Mouse (Mus musculus) heart, embryonic 15.5 days (tissue): ENCODE data around the gene Mpzl3. TPM values are rescaled to one million over a fixed set of nuclear protein-coding genes. Genes with fewer than 3 reads are reported as not detected.

Experiments
- ATAC-seq: fragments of 200-750 bp; cut with Nextera tagmentation; replicated peaks from 2 replicates; pipeline ENCODE4 v1.8.0; 2017; ENCODE audit warnings: low read depth, moderate TSS enrichment; ENCODE audit not compliant: insufficient number of reproducible peaks, insufficient read depth, low FRiP score
- H3K27ac ChIP-seq: fragments of 300-500 bp; sonication (generic); 2 replicates; pipeline ENCODE4 v1.5.1; 2015; ENCODE audit warnings: mild to moderate bottlenecking, inconsistent platforms
- H3K27me3 ChIP-seq: fragments of 300-500 bp; sonication (generic); 2 replicates; pipeline ENCODE4 v1.6.1; 2015; ENCODE audit warnings: inconsistent platforms
- H3K36me3 ChIP-seq: fragments of 300-500 bp; sonication (generic); 2 replicates; pipeline ENCODE4 v1.6.1; 2015; ENCODE audit warnings: mild to moderate bottlenecking, inconsistent platforms
- H3K4me1 ChIP-seq: fragments of 300-500 bp; sonication (generic); replicated peaks from 2 replicates; pipeline ENCODE4 v1.6.1; 2015; ENCODE audit warnings: inconsistent platforms
- H3K4me2 ChIP-seq: fragments of 300-500 bp; sonication (generic); 2 replicates; pipeline ENCODE4 v1.6.1; 2015; ENCODE audit warnings: inconsistent platforms, mild to moderate bottlenecking, moderate library complexity
- H3K4me3 ChIP-seq: fragments of 300-500 bp; sonication (generic); 2 replicates; pipeline ENCODE4 v1.5.1; 2015; ENCODE audit warnings: mild to moderate bottlenecking, inconsistent platforms
- H3K9ac ChIP-seq: fragments of 300-500 bp; sonication (generic); 2 replicates; pipeline ENCODE4 v1.6.1; 2015; ENCODE audit warnings: mild to moderate bottlenecking, inconsistent platforms
- H3K9me3 ChIP-seq: fragments of 300-500 bp; sonication (generic); replicated peaks from 2 replicates; pipeline ENCODE4 v1.6.1; 2016; ENCODE audit warnings: inconsistent platforms
- WGBS: fragments of 180-500 bp; shearing (Covaris S2); methylation state at CpG from one replicate; pipeline ENCODE4 v1.1.7; 2015; ENCODE audit warnings: mixed read lengths; 5-methylcytosine and 5-hydroxymethylcytosine counted together
- polyA plus RNA-seq: library from polyadenylated mRNA; unstranded; fragments of >200 nt; fragmentation: Nextera tagmentation; extraction: Ambion mirVana; gene quantifications from 2 replicates; pipeline ENCODE4 v1.2.1, GENCODE M21; 2015

Mpzl3 gene
- polyA plus RNA-seq, 1 experiment from 2014 or later: 1.4 TPM

GRCm38 (mm10) chr9:45083132-45083531 lies 28.1 kb downstream of the Mpzl3 start:
- peaks cover 15% of the 10 kb centered on the region for H3K27me3 ChIP-seq
- ATAC-seq: no peak
- no peak overlapping the region for H3K9ac ChIP-seq
- H3K4me2 ChIP-seq: no peak overlapping the region
- H3K36me3 ChIP-seq: no peaks in the 10 kb centered on the region
- H3K4me1 ChIP-seq: no peaks in the 10 kb centered on the region
- no peak overlapping the region for H3K27ac ChIP-seq
- no peaks in the 10 kb centered on the region for H3K9me3 ChIP-seq
- H3K4me3 ChIP-seq: no peak overlapping the region
- 87% methylated on average over 3 of the region's 3 CpGs for WGBS

DNA sequence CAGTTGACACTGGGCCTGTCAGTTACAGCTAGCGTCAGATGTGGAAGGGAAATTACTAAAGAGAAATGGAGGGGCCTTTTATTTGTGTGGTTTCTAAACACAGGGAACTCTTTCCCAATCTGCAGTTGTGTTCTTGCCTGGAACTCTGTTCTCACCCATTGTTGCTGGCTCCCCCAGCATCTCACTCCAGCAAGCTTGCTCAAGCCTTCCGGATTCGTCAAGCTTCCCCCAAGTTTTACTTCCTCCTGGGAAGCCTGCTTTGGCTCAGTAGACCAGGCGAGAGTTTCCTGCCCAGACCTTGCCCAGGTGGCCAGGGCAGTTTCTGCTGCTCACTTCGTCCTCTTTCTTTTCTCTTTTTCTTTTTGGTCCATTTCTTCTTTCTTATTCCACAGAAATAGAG lies 29.6 kb downstream of the Mpzl3 start:
- peaks cover 14% of the 10 kb centered on the region for H3K27me3 ChIP-seq
- 57% methylated on average over 5 of the region's 5 CpGs for WGBS

GRCm38 (mm10) chr9:45085741-45086690 lies 31.0 kb downstream of the Mpzl3 start:
- H3K9me3 ChIP-seq: no peaks in the 10 kb centered on the region
- no peak overlapping the region for H3K4me3 ChIP-seq
- H3K4me1 ChIP-seq: no peaks in the 10 kb centered on the region
- ATAC-seq: no peak
- 67% methylated on average over 12 of the region's 12 CpGs for WGBS
- H3K9ac ChIP-seq: no peak overlapping the region
- H3K4me2 ChIP-seq: no peak overlapping the region
- H3K27me3 ChIP-seq: peaks cover 6% of the 10 kb centered on the region
- no peaks in the 10 kb centered on the region for H3K36me3 ChIP-seq
- no peak overlapping the region for H3K27ac ChIP-seq

More for the DNA sequence above, 29.6 kb downstream of the Mpzl3 start:
- H3K4me1 ChIP-seq: no peaks in the 10 kb centered on the region
- no peak overlapping the region for H3K4me3 ChIP-seq
- H3K27ac ChIP-seq: no peak overlapping the region
- no peaks in the 10 kb centered on the region for H3K9me3 ChIP-seq
- H3K9ac ChIP-seq: no peak overlapping the region
- no peaks in the 10 kb centered on the region for H3K36me3 ChIP-seq
- H3K4me2 ChIP-seq: no peak overlapping the region
- ATAC-seq: no peak

- no peaks in the 10 kb centered on the region for H3K36me3 ChIP-seq
- H3K9me3 ChIP-seq: no peaks in the 10 kb centered on the region
- ATAC-seq: no peak
- H3K4me2 ChIP-seq: no peak overlapping the region
- 0 out of 2 replicates have a peak, but pooled peaks cover 3% of the 10 kb centered on the region for H3K27me3 ChIP-seq
- no peak overlapping the region for H3K4me3 ChIP-seq
- no peak overlapping the region for H3K9ac ChIP-seq
- no peaks in the 10 kb centered on the region; the same call in 1 of the 2 replicates for H3K4me1 ChIP-seq
- no peak overlapping the region for H3K27ac ChIP-seq
Measured at GRCm38 (mm10) chr9:45088040-45088439, 33.1 kb downstream of the Mpzl3 start.

GRCm38 (mm10) chr9:45090811-45091210 lies 35.8 kb downstream of the Mpzl3 start:
- Histone ChIP-seq H3K27me3 (0 out of 2 replicates have a peak, but pooled peaks cover 3% of the 10 kb centered on the region), H3K27ac (no peak overlapping the region), H3K4me3 (no peak overlapping the region), H3K36me3 (no peaks in the 10 kb centered on the region), H3K9ac (no peak overlapping the region), H3K4me2 (no peak overlapping the region), H3K9me3 (no peaks in the 10 kb centered on the region), H3K4me1 (no peaks in the 10 kb centered on the region; the same call in 1 of the 2 replicates)
- ATAC-seq: no peak
- WGBS: 65% methylated on average over 3 of the region's 3 CpGs

GRCm38 (mm10) chr9:45092641-45093040 lies 37.7 kb downstream of the Mpzl3 start:
- H3K4me2 ChIP-seq: no peak overlapping the region
- no peaks in the 10 kb centered on the region for H3K36me3 ChIP-seq
- WGBS: 38% methylated on average over 4 of the region's 4 CpGs
- ATAC-seq: no peak
- no peak overlapping the region for H3K9ac ChIP-seq
- no peak overlapping the region for H3K27ac ChIP-seq
- H3K9me3 ChIP-seq: no peaks in the 10 kb centered on the region
- H3K4me3 ChIP-seq: no peak overlapping the region
- H3K4me1 ChIP-seq: no peaks in the 10 kb centered on the region; the same call in 1 of the 2 replicates
- 0 out of 2 replicates have a peak, but pooled peaks cover 3% of the 10 kb centered on the region for H3K27me3 ChIP-seq

DNA sequence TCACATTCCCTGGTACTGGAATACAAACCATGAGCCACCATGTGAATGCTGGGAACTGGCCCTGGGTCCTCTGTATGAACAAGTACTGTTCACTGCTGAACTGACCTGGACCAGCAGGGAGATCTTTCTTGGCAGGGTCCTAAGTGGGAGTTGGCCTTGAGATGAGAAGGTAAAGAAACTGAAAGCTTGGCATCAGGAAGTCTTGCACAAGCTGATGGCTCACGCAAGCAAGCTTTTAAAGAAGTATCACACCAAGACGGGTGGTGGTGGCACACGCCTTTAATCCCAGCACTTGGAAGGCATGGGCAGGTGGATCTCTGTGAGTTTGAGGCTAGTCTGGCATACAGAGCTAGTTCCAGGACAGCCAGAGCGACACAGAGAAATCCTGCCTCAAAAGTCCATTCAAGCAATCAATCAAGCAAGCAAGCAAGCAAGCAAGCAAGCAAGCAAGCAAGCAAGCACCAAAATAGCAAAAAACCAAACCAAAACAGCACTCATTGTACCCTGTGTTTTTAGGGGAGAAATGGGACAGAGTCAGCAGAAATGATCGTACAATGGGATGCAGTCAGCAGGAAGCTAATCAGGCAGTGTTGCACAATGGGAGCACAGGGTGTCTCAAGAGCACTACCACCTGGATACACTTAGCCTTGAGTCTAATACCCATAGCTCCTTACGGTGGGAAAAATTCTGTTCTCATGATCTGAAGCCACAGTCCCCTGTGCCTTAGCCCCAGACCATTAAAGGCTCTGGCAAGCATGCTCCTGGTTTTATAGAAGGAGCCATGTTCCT lies 40.4 kb downstream of the Mpzl3 start:
- H3K4me3 ChIP-seq: no peak overlapping the region
- no peak overlapping the region for H3K9ac ChIP-seq
- no peak overlapping the region for H3K27ac ChIP-seq
- no peaks in the 10 kb centered on the region for H3K9me3 ChIP-seq
- WGBS: 65% methylated on average over 6 of the region's 6 CpGs
- no peak overlapping the region for H3K4me2 ChIP-seq
- H3K36me3 ChIP-seq: no peaks in the 10 kb centered on the region
- H3K27me3 ChIP-seq: no peaks in the 10 kb centered on the region
- H3K4me1 ChIP-seq: no peaks in the 10 kb centered on the region; the same call in 1 of the 2 replicates
- ATAC-seq: no peak

- no peaks in the 10 kb centered on the region; the same call in 1 of the 2 replicates for H3K4me1 ChIP-seq
- no peaks in the 10 kb centered on the region for H3K9me3 ChIP-seq
- no peak for ATAC-seq
- no peaks in the 10 kb centered on the region for H3K36me3 ChIP-seq
- no peaks in the 10 kb centered on the region for H3K27me3 ChIP-seq
- no peak overlapping the region for H3K4me3 ChIP-seq
- H3K4me2 ChIP-seq: no peak overlapping the region
- no peak overlapping the region for H3K27ac ChIP-seq
- no peak overlapping the region for H3K9ac ChIP-seq
- 83% methylated on average over 5 of the region's 5 CpGs for WGBS
Measured at GRCm38 (mm10) chr9:45097877-45098276, 42.9 kb downstream of the Mpzl3 start.

DNA sequence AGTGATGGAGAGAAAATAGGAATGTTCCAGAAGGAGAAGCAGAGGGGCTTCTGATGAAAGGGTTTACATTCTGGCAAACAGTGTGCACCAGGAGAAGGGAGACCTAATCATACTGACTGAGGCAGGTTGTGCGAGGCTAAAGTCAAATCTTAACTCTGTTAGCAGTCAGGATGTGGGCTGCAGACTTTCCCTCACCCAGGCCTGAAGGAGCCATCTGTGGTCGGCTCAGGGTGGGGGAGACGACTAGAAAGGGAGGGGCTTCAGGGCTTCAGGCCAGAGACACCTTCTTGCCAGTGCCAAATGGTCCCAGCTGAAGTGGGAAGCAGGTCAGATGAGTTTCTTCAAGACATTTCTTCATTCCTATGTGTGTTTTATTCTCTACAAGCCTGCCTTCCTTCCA lies 43.4 kb downstream of the Mpzl3 start:
- no peaks in the 10 kb centered on the region for H3K36me3 ChIP-seq
- H3K27me3 ChIP-seq: no peaks in the 10 kb centered on the region
- H3K4me2 ChIP-seq: no peak overlapping the region
- H3K9me3 ChIP-seq: no peaks in the 10 kb centered on the region
- H3K27ac ChIP-seq: no peak overlapping the region
- peaks cover 5% of the 10 kb centered on the region for H3K4me1 ChIP-seq
- WGBS: 29% methylated on average over 3 of the region's 3 CpGs
- H3K9ac ChIP-seq: no peak overlapping the region
- ATAC-seq: no peak
- no peak overlapping the region for H3K4me3 ChIP-seq

GRCm38 (mm10) chr9:45102528-45102927 lies 47.5 kb downstream of the Mpzl3 start:
- Histone ChIP-seq H3K36me3 (no peaks in the 10 kb centered on the region), H3K4me2 (no peak overlapping the region), H3K4me1 (peaks cover 9% of the 10 kb centered on the region), H3K4me3 (no peak overlapping the region), H3K9ac (no peak overlapping the region), H3K27ac (no peak overlapping the region), H3K9me3 (no peaks in the 10 kb centered on the region), H3K27me3 (no peaks in the 10 kb centered on the region)
- WGBS: 79% methylated on average over 1 of the region's 1 CpGs
- ATAC-seq: no peak

DNA sequence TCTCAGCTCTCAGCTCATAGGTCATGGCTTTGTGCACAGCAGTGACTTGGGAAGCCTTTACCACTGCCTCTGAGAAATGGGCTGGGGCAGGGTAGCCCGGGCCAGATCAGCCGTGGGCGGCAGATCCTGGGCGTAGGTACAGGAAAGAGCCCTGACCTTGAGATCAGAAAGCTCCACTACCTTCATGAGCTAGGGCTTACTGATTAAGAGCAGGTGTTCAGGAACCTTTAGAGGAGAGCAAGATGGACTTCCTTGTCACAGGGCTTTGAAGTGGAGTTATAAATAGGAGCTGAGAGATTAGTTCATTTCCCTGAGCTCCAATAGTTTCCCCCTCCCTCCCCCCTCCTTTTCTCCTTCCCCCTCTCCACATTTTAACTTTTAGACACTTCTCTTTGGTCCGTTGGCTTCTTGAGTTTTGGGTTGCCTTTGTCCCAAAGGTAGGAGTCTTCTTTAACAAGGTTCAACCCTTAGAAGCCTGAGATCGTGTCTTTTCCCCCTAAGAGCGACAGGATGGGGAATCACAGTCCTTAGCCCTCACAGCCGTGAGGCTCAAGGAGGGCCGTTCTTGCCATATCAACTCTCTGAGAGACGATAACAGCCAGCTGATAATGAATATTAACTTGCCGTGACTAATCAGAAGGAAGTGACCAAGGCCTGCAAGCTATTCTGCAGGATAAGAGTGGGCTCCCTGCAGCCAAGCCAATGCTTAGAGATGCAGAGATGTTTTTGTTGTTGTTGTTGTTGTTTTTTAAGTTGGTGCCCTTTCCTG lies 48.4 kb downstream of the Mpzl3 start:
- WGBS: 25% methylated on average over 11 of the region's 11 CpGs
- Histone ChIP-seq H3K9me3 (no peaks in the 10 kb centered on the region), H3K27me3 (no peaks in the 10 kb centered on the region), H3K36me3 (no peaks in the 10 kb centered on the region), H3K9ac (no peak overlapping the region), H3K4me3 (no peak overlapping the region), H3K4me1 (peaks cover 9% of the 10 kb centered on the region), H3K27ac (no peak overlapping the region), H3K4me2 (no peak overlapping the region)
- ATAC-seq: no peak
